Mouse (Mus musculus): ENCODE data around the gene Fgf9. TPM values are rescaled to one million over a fixed set of nuclear protein-coding genes. Genes with fewer than 3 reads are reported as not detected.

Fgf9 gene
- total and polyA plus RNA-seq, 3 experiments: 2.3 to 19.9 (median 17.0) TPM

- DNase-seq: no peak
Measured at GRCm38 (mm10) chr14:58089486-58089885, 19.1 kb downstream of the Fgf9 start.

- DNase-seq: no peak
Measured at GRCm38 (mm10) chr14:58091321-58091720, 21.0 kb downstream of the Fgf9 start.

- DNase-seq: peak; percentile 23
Measured at GRCm38 (mm10) chr14:58099599-58099998, 29.3 kb downstream of the Fgf9 start.

GRCm38 (mm10) chr14:58101298-58101697 lies 31.0 kb downstream of the Fgf9 start:
- peak; percentile 0 for DNase-seq

GRCm38 (mm10) chr14:58104266-58104665 lies 33.9 kb downstream of the Fgf9 start:
- DNase-seq: no peak

- DNase-seq: peak; percentile 57
Measured at GRCm38 (mm10) chr14:58105596-58105995, 35.2 kb downstream of the Fgf9 start.

- DNase-seq: no peak
Measured at GRCm38 (mm10) chr14:58109601-58110000, 39.3 kb downstream of the Fgf9 start.

GRCm38 (mm10) chr14:58111562-58111961 lies 41.2 kb downstream of the Fgf9 start:
- no peak for DNase-seq

GRCm38 (mm10) chr14:58112341-58112740 lies 42.0 kb downstream of the Fgf9 start:
- no peak for DNase-seq

GRCm38 (mm10) chr14:58113180-58113579 lies 42.8 kb downstream of the Fgf9 start:
- peak; percentile 67 for DNase-seq

- DNase-seq: no peak
Measured at GRCm38 (mm10) chr14:58114146-58114545, 43.8 kb downstream of the Fgf9 start.

GRCm38 (mm10) chr14:58124625-58125024 lies 54.3 kb downstream of the Fgf9 start:
- no peak for DNase-seq

- DNase-seq: no peak
Measured at GRCm38 (mm10) chr14:58126508-58126907, 56.2 kb downstream of the Fgf9 start.

GRCm38 (mm10) chr14:58139506-58140055 lies 69.2 kb downstream of the Fgf9 start:
- DNase-seq: no peak

GRCm38 (mm10) chr14:58149637-58150470 lies 79.5 kb downstream of the Fgf9 start:
- no peak for DNase-seq

GRCm38 (mm10) chr14:58150471-58150855 lies 80.1 kb downstream of the Fgf9 start:
- no peak for DNase-seq

GRCm38 (mm10) chr14:58152110-58152509 lies 81.8 kb downstream of the Fgf9 start:
- DNase-seq: no peak

GRCm38 (mm10) chr14:58153470-58154416 lies 83.4 kb downstream of the Fgf9 start:
- peak; percentile 87 for DNase-seq

GRCm38 (mm10) chr14:58160624-58161023 lies 90.3 kb downstream of the Fgf9 start:
- DNase-seq: no peak

Data from adrenal gland, adult 2 months (tissue).